Mouse (Mus musculus) mammary gland, adult 2 months (tissue): Measurements from ENCODE around the gene Ccn6. TPM values are rescaled to one million over a fixed set of nuclear protein-coding genes. Genes with fewer than 3 reads are reported as not detected.

Experiments
- polyA plus RNA-seq: library from polyadenylated mRNA; depleted of rRNA; stranded (reverse); fragments of >200 nt; gene quantifications from 2 replicates; pipeline ENCODE4 v1.2.3, GENCODE M21; 2012; ENCODE audit warnings: low replicate concordance; rRNA removed

Gene Ccn6
- 0.10 and 0.12 TPM in 2 replicates for polyA plus RNA-seq

GRCm38 (mm10) chr10:39163694-39164093, at the start of gene Ccn6:
Gene Ccn6 (minus strand): TSS chr10:39163794.

DNA sequence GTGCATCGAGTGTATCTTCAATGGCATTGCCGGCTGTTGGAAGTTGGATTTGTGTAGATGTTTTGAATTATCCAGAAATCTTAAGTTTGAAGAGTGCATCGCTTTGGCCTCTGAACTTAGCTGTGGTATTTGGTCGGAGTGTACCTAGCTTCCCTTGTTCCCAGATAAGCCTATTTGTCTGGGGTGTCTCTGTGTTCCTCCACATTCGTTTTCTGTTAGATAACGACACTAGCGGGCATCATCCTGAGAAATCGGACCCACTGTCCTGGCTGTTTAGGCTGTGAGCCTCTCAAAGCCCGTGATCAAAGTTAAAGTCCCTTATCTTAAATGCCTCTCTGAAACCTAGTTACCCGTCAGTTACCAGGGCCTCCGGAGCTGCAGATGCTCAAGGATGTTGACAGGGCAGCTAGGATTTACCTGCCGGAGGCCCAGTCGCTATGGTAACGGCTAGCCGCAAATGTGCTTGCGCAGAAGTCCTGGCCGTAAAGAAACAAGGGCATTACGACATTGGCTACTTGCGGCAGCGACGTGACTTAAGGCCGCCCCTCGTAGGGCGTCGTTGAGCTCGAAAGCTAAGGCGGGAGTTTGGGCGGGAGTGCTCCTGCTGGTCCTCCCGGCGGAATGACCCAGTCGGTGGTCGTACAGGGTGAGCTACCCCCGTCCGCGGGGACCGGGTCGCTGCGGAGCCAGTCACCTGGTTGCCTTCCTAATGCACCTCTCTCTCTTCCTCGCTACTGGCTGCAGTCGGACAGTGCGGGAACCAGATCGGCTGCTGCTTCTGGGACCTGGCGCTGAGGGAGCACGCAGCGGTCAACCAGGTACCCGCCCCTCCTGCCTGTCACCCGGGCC, 29.9 kb downstream of the Ccn6 start, which contains the start of the genes Fam229b and Tube1:
Gene Fam229b (minus strand): TSS at position 453 of the 849 bp plus-strand sequence.
Gene Tube1 (plus strand): TSS at position 515 of the 849 bp plus-strand sequence.

Other genes starting within 250 kb of the Ccn6 start
- gene Lama4, start 198.3 kb downstream of the Ccn6 start, polyA plus RNA-seq: 58.5 and 89.2 TPM in 2 replicates
- gene Fam229b, start 29.9 kb downstream of the Ccn6 start, polyA plus RNA-seq: 1.2 and 4.5 TPM in 2 replicates
- 1.3 and 2.2 TPM in 2 replicates for gene Tube1, start 29.8 kb downstream of the Ccn6 start, polyA plus RNA-seq
- gene Fyn, start 205.1 kb upstream of the Ccn6 start, polyA plus RNA-seq: 35.9 and 44.5 TPM in 2 replicates